Mouse (Mus musculus) embryonic stem cell, embryonic (primary cell): ENCODE data around the gene Cst13.
"Not testable (repeated sequence)": the region's sequence is repeated elsewhere in the genome, so short reads cannot be mapped to it uniquely, and the experiment has no call there.

Experiments
- CTCF ChIA-PET, 4 experiments: fragments of 300-600 bp in 2 of 4; fragments of 350-600 bp in 2 of 4; sonication (Branson Sonifier 250); formaldehyde crosslinking; loops; one replicate each; lab custom pipeline; 2022; ENCODE audit warnings: inconsistent platforms in 2 of 4; lab: Charles Lee
- POLR2A ChIA-PET, 4 experiments: fragments of 300-600 bp in 2 of 4; fragments of 350-600 bp in 2 of 4; sonication (Branson Sonifier 250); formaldehyde crosslinking; loops; one replicate each; lab custom pipeline; 2022; ENCODE audit warnings: antibody characterized with exemption in 4 of 4, inconsistent platforms in 1 of 4; lab: Charles Lee

The Cst13 gene

GRCm38 (mm10) chr2:148819909-148820308, at the start of gene Cst13:
Gene Cst13, plus strand, starts transcription at chr2:148820081.
- ChIA-PET CTCF (no interaction called here), POLR2A (interaction anchor here in 1 of 4 experiments (2.2 kb wide), 1 partner anchor 55 kb away, joined by 5 read pairs; the partner anchor contains the start of gene Cst3)

- CTCF ChIA-PET, result interaction anchor here in 1 of 4 experiments (0.6 to 0.7 kb wide), 2 partner anchors 235 to 1591 kb away, joined by 4 to 8 read pairs; partner anchors contain the start of gene 3300002I08Rik
- POLR2A ChIA-PET, result not testable (repeated sequence)
Observed at GRCm38 (mm10) chr2:148771397-148771796, 48.5 kb upstream of the Cst13 start, which contains the start of gene Cst11. Gene Cst11, minus strand, starts transcription at chr2:148771497.

DNA sequence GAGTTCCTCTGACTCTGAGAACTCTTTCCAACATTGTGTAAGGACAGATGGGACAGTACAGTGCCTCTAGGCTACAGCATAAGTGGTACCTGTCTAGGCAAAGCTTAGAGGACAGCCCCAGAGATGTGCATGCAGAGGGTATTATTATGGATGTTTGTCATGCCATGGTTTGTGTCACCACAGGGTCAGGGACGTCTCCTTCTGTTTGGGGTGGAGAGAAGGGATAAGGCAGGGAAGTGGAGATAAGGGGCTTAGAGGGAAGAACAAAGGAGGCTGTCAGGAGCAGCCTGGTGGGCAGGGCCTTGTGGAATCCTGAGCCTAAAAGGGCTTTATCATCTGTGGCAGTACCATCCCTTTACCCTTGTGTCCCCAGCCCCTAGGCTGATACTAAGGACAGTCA, 38.2 kb upstream of the Cst13 start, which contains the start of gene 8030411F24Rik:
8030411F24Rik (plus strand) TSS at position 301 of the 400 bp plus-strand sequence.
- POLR2A ChIA-PET, result interaction anchor here in 1 of 4 experiments (0.9 kb wide), 1 partner anchor 93 kb away, joined by 3 read pairs; the partner anchor contains the start of gene Cst3

DNA sequence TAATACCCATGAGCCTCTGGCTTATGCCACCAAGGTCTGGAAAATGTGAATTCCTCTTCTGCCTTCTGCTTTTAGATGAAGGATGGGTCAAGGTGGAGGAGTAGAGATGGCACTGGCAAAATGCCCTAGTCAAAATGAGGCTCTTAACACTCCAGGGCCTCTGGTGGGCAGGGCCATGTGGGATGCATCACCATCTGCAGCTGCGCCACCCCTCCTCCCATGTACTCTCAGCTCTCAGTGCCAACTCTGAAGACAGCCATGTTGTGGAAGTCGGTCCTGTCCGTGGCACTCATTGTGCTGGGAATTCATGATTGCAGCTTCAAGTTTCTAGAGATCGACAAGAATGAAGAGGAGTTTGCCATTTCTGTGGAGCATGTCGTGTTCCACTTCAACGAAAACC, 30.7 kb upstream of the Cst13 start, which contains the start of gene Cst12:
Cst12 (plus strand) TSS at position 220 of the 400 bp plus-strand sequence.
- ChIA-PET CTCF (no interaction called here), POLR2A (no interaction called here)

More for the DNA sequence above, 38.2 kb upstream of the Cst13 start, which contains the start of gene 8030411F24Rik:
- CTCF ChIA-PET, result no interaction called here

- ChIA-PET CTCF (interaction anchor here in 1 of 4 experiments (1.2 kb wide), 1 partner anchor 53 kb away, joined by 3 read pairs; no protein-coding TSS in a partner anchor), POLR2A (no interaction called here)
Observed at GRCm38 (mm10) chr2:148798485-148798884, 21.4 kb upstream of the Cst13 start, which contains the start of gene Cst8. Gene Cst8, plus strand, starts transcription at chr2:148798785.

- ChIA-PET CTCF (no interaction called here), POLR2A (no interaction called here)
Observed at GRCm38 (mm10) chr2:148801491-148801921, 18.4 kb upstream of the Cst13 start.

- ChIA-PET CTCF (no interaction called here), POLR2A (no interaction called here)
Observed at GRCm38 (mm10) chr2:148806696-148807095, 13.2 kb upstream of the Cst13 start.

GRCm38 (mm10) chr2:148825986-148826385, 6.1 kb downstream of the Cst13 start:
- ChIA-PET CTCF (no interaction called here), POLR2A (interaction anchor here in 1 of 4 experiments (1.3 kb wide), 1 partner anchor 58 kb away, joined by 3 read pairs; no protein-coding TSS in a partner anchor)

DNA sequence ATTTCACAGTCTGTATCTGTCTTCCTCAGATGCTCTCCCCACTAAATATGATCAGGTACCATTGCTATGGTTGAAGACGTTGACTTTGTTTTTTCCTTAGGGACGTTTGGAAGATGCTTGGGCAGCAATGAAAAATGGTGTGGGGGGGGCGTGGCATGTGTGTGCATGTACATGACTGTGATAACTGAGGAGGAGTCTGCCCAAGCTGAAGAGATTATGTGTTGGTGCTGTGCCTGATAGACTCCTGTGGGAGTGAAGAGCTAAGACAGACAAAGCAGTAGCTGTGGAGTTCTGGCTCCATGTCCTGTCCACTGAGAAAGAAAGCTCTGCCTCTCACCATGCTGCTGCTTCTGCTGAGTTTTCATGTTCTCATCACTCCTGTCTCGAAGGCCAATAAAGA, 15.0 kb downstream of the Cst13 start, which contains the start of gene Cst9:
Cst9 (plus strand) TSS at position 236 of the 400 bp plus-strand sequence.
- ChIA-PET POLR2A (no interaction called here), CTCF (interaction anchor here in 1 of 4 experiments (0.9 kb wide), 1 partner anchor 68 kb away, joined by 3 read pairs; no protein-coding TSS in a partner anchor)

DNA sequence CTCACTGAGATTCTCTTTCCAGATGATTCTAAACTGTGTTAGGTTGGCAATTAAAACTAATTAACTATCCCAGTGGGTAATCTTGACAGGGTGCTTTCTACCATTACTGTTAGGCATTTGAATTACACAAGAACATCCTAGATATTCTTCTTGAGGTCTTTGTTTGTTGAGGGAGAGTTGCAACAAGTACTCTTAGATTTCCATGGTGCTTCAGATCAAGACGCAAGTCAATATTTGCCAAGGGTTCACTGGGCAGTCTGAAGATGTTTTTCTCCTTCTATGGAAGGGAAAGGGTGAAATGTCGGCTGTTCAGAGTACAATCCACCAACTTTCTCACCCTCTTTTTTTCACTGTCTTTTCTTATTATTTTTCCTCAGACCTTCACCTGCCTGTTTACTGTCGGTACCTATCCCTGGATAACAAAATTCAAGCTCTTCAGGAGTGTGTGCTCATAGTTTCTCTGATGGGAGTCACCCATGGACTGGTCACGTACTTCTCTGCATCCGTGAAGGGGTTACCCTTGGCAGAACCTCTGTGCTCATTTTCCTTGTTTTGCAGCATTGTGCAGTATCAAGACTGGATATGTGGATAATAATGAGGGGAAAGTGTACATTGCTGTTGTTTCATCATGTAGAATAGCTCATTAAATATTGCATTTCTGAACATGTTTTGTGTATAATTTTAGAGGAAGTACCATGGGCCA, 18.3 kb downstream of the Cst13 start:
- POLR2A ChIA-PET, result no interaction called here
- CTCF ChIA-PET, result no interaction called here

DNA sequence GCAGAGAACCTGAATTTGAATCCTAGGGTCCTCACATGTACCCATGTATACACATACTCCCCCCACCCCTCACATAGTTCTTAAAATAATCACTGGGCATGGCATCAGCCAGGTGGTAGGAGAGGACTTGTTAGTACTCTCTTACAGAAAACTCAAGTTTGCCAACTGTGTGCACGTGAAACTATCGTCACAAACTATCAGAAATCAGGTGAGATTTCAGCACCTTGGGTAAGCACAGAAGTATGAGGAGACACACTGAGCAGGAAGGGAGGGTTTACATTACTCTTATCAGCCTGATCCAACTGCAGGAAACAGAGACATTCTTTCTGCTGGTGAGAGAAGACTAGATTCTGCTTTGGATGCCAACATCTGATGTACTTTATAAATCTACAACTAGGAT, 19.3 kb downstream of the Cst13 start:
- ChIA-PET POLR2A (no interaction called here), CTCF (interaction anchor here in 2 of 4 experiments (1.0 kb wide), 2 partner anchors 12 kb away, joined by 3 read pairs; no protein-coding TSS in a partner anchor)

GRCm38 (mm10) chr2:148851116-148851906, 31.4 kb downstream of the Cst13 start:
- POLR2A ChIA-PET, result interaction anchor here (0.8 to 3.3 kb wide), 10 partner anchors 23 to 171 kb away, joined by 3 to 28 read pairs (median 8); partner anchors contain the start of genes Cst3 (in 4 of the 4) and Gzf1 (in 1 of the 4)
- CTCF ChIA-PET, result interaction anchor here (0.6 to 5.2 kb wide), 43 partner anchors 9 to 729 kb away, joined by 3 to 136 read pairs (median 4); partner anchors contain the start of genes Cst3 (in 4 of the 4), Gzf1 (in 1 of the 4) and Napb (in 1 of the 4)

DNA sequence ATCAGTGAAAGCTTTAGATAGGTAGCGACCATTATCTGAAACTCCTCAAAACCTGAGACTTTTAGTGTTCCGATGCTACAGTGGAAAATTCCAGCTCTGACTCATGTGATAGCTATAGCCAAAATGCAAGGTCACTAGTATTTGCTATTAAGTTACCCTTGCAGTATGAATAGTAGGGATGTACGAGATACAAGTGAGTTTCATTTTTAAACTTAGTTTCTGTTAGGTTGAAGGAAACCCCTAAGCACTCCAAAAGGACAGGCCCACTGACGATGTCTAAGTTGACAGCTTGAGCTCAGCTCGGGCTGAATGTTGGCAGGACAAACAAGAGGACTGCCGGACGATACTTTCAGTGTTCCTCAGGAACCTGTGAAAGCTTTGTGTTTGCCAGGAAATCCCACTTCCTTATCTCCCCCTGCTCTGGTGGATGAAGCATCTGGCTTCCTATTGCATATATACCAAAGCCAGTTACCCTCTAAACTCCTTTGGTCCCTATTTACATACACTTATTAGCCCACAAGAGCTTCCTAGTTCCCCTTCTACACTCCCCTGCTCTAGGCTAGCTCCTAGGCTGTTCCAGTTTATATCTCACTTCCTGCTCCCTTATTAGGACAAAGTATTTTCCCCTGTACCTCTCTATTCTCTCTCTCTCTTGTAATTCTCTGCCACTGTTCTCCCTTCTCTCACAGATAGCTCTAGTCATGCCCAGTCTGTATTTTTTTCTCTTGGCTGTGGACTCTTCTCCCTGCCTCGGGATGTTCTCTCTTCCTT, 36.9 kb downstream of the Cst13 start:
- ChIA-PET CTCF (interaction anchor here in 3 of 4 experiments (0.8 to 2.6 kb wide), 3 partner anchors 45 to 46 kb away, joined by 3 to 15 read pairs (median 4); no protein-coding TSS in a partner anchor), POLR2A (interaction anchor here in 2 of 4 experiments (0.5 to 1.9 kb wide), 6 partner anchors 7 to 178 kb away, joined by 3 to 9 read pairs (median 4); partner anchors contain the start of genes Cst3 (in 2 of the 2) and 9230104L09Rik (in 1 of the 2))

DNA sequence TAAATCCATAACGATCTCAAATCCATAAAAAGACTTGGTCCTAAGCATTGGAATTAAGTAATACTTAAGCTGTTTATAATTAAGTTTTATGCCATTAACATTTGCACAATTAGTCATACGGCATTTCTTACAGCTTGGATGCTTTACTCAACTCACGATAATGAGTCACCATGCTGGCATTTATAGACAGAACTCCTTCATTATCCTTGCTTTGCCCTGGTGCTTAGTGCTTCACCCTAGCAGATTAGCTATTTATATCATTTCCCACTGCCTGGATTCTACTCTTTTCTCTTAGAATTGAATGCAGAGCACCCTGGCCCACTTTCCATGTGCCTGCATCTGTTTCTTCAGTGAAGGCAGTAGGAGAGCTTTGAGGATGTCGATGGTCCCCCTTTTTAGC, 37.6 kb downstream of the Cst13 start:
- POLR2A ChIA-PET, result interaction anchor here in 2 of 4 experiments (0.6 to 1.9 kb wide), 4 partner anchors 17 to 880 kb away, joined by 3 to 9 read pairs (median 6); partner anchors contain the start of gene Cst3 (in 2 of the 2)
- CTCF ChIA-PET, result interaction anchor here in 3 of 4 experiments (1.3 to 2.6 kb wide), 3 partner anchors 44 to 45 kb away, joined by 3 to 15 read pairs (median 6); no protein-coding TSS in a partner anchor

GRCm38 (mm10) chr2:148860993-148861392, 41.1 kb downstream of the Cst13 start:
- POLR2A ChIA-PET, result interaction anchor here in 2 of 4 experiments (0.8 to 1.6 kb wide), 3 partner anchors 13 to 31 kb away, joined by 3 to 7 read pairs (median 3); partner anchors contain the start of gene Cst3 (in 1 of the 2)
- CTCF ChIA-PET, result interaction anchor here in 2 of 4 experiments (0.6 to 0.7 kb wide), 2 partner anchors 10 to 751 kb away, joined by 3 read pairs; no protein-coding TSS in a partner anchor

- CTCF ChIA-PET, result no interaction called here
- POLR2A ChIA-PET, result interaction anchor here in 1 of 4 experiments (1.0 to 1.4 kb wide), 2 partner anchors 12 to 13 kb away, joined by 3 to 6 read pairs; partner anchors contain the start of gene Cst3
Observed at GRCm38 (mm10) chr2:148861693-148862092, 41.8 kb downstream of the Cst13 start.

GRCm38 (mm10) chr2:148864966-148865365, 45.1 kb downstream of the Cst13 start, which contains the start of gene 9230104L09Rik:
Gene 9230104L09Rik, minus strand, starts transcription at chr2:148865038.
- ChIA-PET POLR2A (interaction anchor here in 3 of 4 experiments (0.8 to 2.4 kb wide), 4 partner anchors 8 to 10 kb away, joined by 3 to 9 read pairs (median 4); partner anchors contain the start of gene Cst3 (in 1 of the 3)), CTCF (interaction anchor here in 2 of 4 experiments (0.6 to 0.8 kb wide), 3 partner anchors 36 to 186 kb away, joined by 3 to 5 read pairs (median 4); no protein-coding TSS in a partner anchor)
